21 mouse cellular contexts compared by ENCODE assay signal in genomic region chr10:122069153-122069552, GRCm38 (mm10). TPM values are rescaled to one million over a fixed set of nuclear protein-coding genes. Genes with fewer than 3 reads are reported as not detected.
DNase-seq lines count a peak whose midpoint lies in the region; ATAC-seq and TF ChIP-seq lines count a peak whose summit lies in the region.
"Had no signal": no experiment of that assay in that cellular context is flagged by ENCODE, and none has a peak within 500 bp of the region (broad histone marks: within the 10 kb centered on the region; RNA-seq: fewer than 3 reads in every experiment).

No protein-coding gene starts in this region.

- no peaks in the 10 kb centered on the region for H3K36me3 ChIP-seq in kidney, postnatal 0 days (ENCODE audit: insufficient read depth, low read length)
- no peaks in the 10 kb centered on the region for H3K36me3 ChIP-seq in kidney, adult 2 months (ENCODE audit: control insufficient read depth, insufficient read depth, low read length)
- H3K36me3 ChIP-seq in midbrain, postnatal 0 days (ENCODE audit: insufficient read depth, low read length) = no peaks in the 10 kb centered on the region
- H3K36me3 ChIP-seq in midbrain, embryonic 13.5 days = no peaks in the 10 kb centered on the region
- no peaks in the 10 kb centered on the region for H3K36me3 ChIP-seq in thymus, adult 2 months (ENCODE audit: control insufficient read depth, insufficient read depth, low read length)
- H3K36me3 ChIP-seq: hindbrain, embryonic 15.5 days; midbrain, embryonic 15.5 days; neural tube, embryonic 13.5 days had no signal

- H3K4me1 ChIP-seq in kidney, postnatal 0 days (replicated peaks; ENCODE audit: insufficient read depth, low read length) = no peaks in the 10 kb centered on the region
- no peaks in the 10 kb centered on the region for H3K4me1 ChIP-seq in kidney, adult 2 months (ENCODE audit: control insufficient read depth, insufficient read depth, low read length)
- H3K4me1 ChIP-seq in midbrain, postnatal 0 days (ENCODE audit: insufficient read depth, low read length) = no peaks in the 10 kb centered on the region
- no peaks in the 10 kb centered on the region for H3K4me1 ChIP-seq in midbrain, embryonic 13.5 days (replicated peaks)
- H3K4me1 ChIP-seq in thymus, adult 2 months (replicated peaks; ENCODE audit: control insufficient read depth, insufficient read depth, low read length) = no peaks in the 10 kb centered on the region
- H3K4me1 ChIP-seq: hindbrain, embryonic 15.5 days; midbrain, embryonic 15.5 days; neural tube, embryonic 13.5 days had no signal

- DNase-seq in frontal cortex, postnatal 14 days (ENCODE audit: low spot score in 2 of 2) = no peak
- no peak for DNase-seq in kidney, postnatal 0 days (ENCODE audit: low spot score)
- no peak for DNase-seq in kidney, adult 2 months
- no peak for DNase-seq in midbrain, postnatal 0 days (ENCODE audit: low spot score)
- DNase-seq in thymus, adult 2 months = no peak
- DNase-seq: adrenal gland, adult 2 months; cerebellum, adult 2 months; cerebellum, postnatal 25 days; embryo, embryonic 11 days; gastrocnemius, postnatal 36 days; kidney, adult 11 months; lung, adult 18-20 months; lung, postnatal 4 days; thymus, postnatal 36 days had no signal

- no peak overlapping the region for H3K4me3 ChIP-seq in kidney, postnatal 0 days (replicated peaks; ENCODE audit: low read depth, low read length)
- H3K4me3 ChIP-seq in kidney, adult 2 months (ENCODE audit: insufficient read depth, low read depth, low read length) = no peak overlapping the region
- no peak overlapping the region for H3K4me3 ChIP-seq in midbrain, postnatal 0 days (ENCODE audit: low read depth, low read length)
- no peak overlapping the region for H3K4me3 ChIP-seq in midbrain, embryonic 13.5 days (replicated peaks)
- no peak overlapping the region for H3K4me3 ChIP-seq in thymus, adult 2 months (ENCODE audit: control insufficient read depth, insufficient read depth, low read length)
- H3K4me3 ChIP-seq: hindbrain, embryonic 15.5 days; midbrain, embryonic 15.5 days; myocyte; neural tube, embryonic 13.5 days had no signal

- TF ChIP-seq CTCF in kidney, postnatal 0 days (IDR thresholded peaks at IDR 0.05; ENCODE audit: low read depth) = peak; percentile 55
- TF ChIP-seq CTCF in kidney, adult 2 months (conservative IDR thresholded peaks at IDR 0.05; ENCODE audit: insufficient read depth, insufficient read length, low read depth, low read length) = no peak
- TF ChIP-seq CTCF in midbrain, postnatal 0 days (IDR thresholded peaks at IDR 0.05) = peak; percentile 62
- no peak for TF ChIP-seq CTCF in thymus, adult 2 months (IDR thresholded peaks at IDR 0.05; ENCODE audit: borderline replicate concordance, control insufficient read depth, extremely low read depth, insufficient read depth, low read length, poor library complexity)

- H3K27ac ChIP-seq in kidney, postnatal 0 days = no peak overlapping the region
- H3K27ac ChIP-seq in kidney, adult 2 months (ENCODE audit: insufficient read depth, low read depth, low read length) = no peak overlapping the region
- H3K27ac ChIP-seq in midbrain, postnatal 0 days (ENCODE audit: low read depth, low read length) = no peak overlapping the region
- H3K27ac ChIP-seq in midbrain, embryonic 13.5 days = no peak overlapping the region
- no peak overlapping the region for H3K27ac ChIP-seq in thymus, adult 2 months (ENCODE audit: control insufficient read depth, insufficient read depth, low read length)
- H3K27ac ChIP-seq: hindbrain, embryonic 15.5 days; midbrain, embryonic 15.5 days; neural tube, embryonic 13.5 days had no signal

- no peak overlapping the region for H3K4me2 ChIP-seq in kidney, postnatal 0 days (ENCODE audit: low read length)
- H3K4me2 ChIP-seq in midbrain, postnatal 0 days (ENCODE audit: low read depth, low read length, poor library complexity, severe bottlenecking) = no peak overlapping the region
- no peak overlapping the region for H3K4me2 ChIP-seq in midbrain, embryonic 13.5 days (replicated peaks)
- H3K4me2 ChIP-seq: hindbrain, embryonic 15.5 days; midbrain, embryonic 15.5 days; neural tube, embryonic 13.5 days had no signal

- no peaks in the 10 kb centered on the region for H3K9me3 ChIP-seq in kidney, postnatal 0 days (replicated peaks; ENCODE audit: low read length)
- H3K9me3 ChIP-seq in midbrain, postnatal 0 days (ENCODE audit: low read length) = no peaks in the 10 kb centered on the region
- no peaks in the 10 kb centered on the region for H3K9me3 ChIP-seq in midbrain, embryonic 13.5 days
- H3K9me3 ChIP-seq: hindbrain, embryonic 15.5 days; midbrain, embryonic 15.5 days; neural tube, embryonic 13.5 days had no signal

- H3K9ac ChIP-seq in kidney, postnatal 0 days (ENCODE audit: low read depth, low read length) = no peak overlapping the region
- no peak overlapping the region for H3K9ac ChIP-seq in midbrain, postnatal 0 days (replicated peaks; ENCODE audit: low read length, poor library complexity, severe bottlenecking)
- no peak overlapping the region for H3K9ac ChIP-seq in midbrain, embryonic 13.5 days (replicated peaks)
- H3K9ac ChIP-seq: hindbrain, embryonic 15.5 days; midbrain, embryonic 15.5 days; neural tube, embryonic 13.5 days had no signal

- no peaks in the 10 kb centered on the region for H3K27me3 ChIP-seq in kidney, postnatal 0 days (ENCODE audit: insufficient read depth, low read length)
- H3K27me3 ChIP-seq in kidney, adult 2 months (replicated peaks; ENCODE audit: control insufficient read depth, insufficient read depth, low read length) = no peaks in the 10 kb centered on the region
- H3K27me3 ChIP-seq in midbrain, postnatal 0 days (ENCODE audit: insufficient read depth, low read length) = no peaks in the 10 kb centered on the region
- no peaks in the 10 kb centered on the region for H3K27me3 ChIP-seq in midbrain, embryonic 13.5 days
- H3K27me3 ChIP-seq in thymus, adult 2 months (ENCODE audit: control insufficient read depth, insufficient read depth, low read length) = no peaks in the 10 kb centered on the region
- H3K27me3 ChIP-seq: hindbrain, embryonic 15.5 days; midbrain, embryonic 15.5 days; neural tube, embryonic 13.5 days had no signal

- no peak for TF ChIP-seq POLR2A in kidney, adult 2 months (IDR thresholded peaks at IDR 0.05; ENCODE audit: low read depth, low read length)
- TF ChIP-seq POLR2A in thymus, adult 2 months (IDR thresholded peaks at IDR 0.05; ENCODE audit: control insufficient read depth, extremely low read depth, insufficient read depth, low read length, poor library complexity) = no peak

- peak; percentile 78 for ATAC-seq in frontal cortex, adult (ENCODE audit: low TSS enrichment)
- ATAC-seq in kidney, postnatal 0 days (replicated peaks; ENCODE audit: low FRiP score, low read depth) = no peak
- no peak for ATAC-seq in midbrain, postnatal 0 days (ENCODE audit: low FRiP score)
- ATAC-seq in midbrain, embryonic 13.5 days = no peak
- ATAC-seq: forebrain, embryonic 14.5 days; midbrain, embryonic 15.5 days had no signal

RNA-seq across cellular contexts. Expression of gene Srgap1, which starts 22.0 kb away (rescaled TPM):
- polyA plus RNA-seq in kidney, postnatal 0 days (2015; fragmentation: Nextera tagmentation; extraction: Ambion mirVana) = 10.2 and 13.1 TPM in 2 replicates
- polyA plus RNA-seq in kidney, adult 2 months (2012; rRNA removed) = 3.3 and 3.4 TPM in 2 replicates
- total RNA-seq in midbrain, postnatal 0 days (2014; rRNA removed) = 31.0 and 31.1 TPM in 2 replicates
- 21.6 and 28.5 TPM in 2 replicates for polyA plus RNA-seq in midbrain, postnatal 0 days (2015; fragmentation: Nextera tagmentation; extraction: Ambion mirVana)
- polyA plus RNA-seq in midbrain, embryonic 13.5 days (2015; fragmentation: Nextera tagmentation; extraction: Ambion mirVana) = 40.1 and 40.9 TPM in 2 replicates
- polyA plus RNA-seq in thymus, adult 2 months (2012; rRNA removed) = 1.0 and 1.2 TPM in 2 replicates

RNA-seq across cellular contexts. Expression of gene Rxylt1, which starts 28.0 kb away (rescaled TPM):
- 72.1 and 75.5 TPM in 2 replicates for polyA plus RNA-seq in kidney, postnatal 0 days (2015; fragmentation: Nextera tagmentation; extraction: Ambion mirVana)
- 4.3 and 6.5 TPM in 2 replicates for polyA plus RNA-seq in kidney, adult 2 months (2012; rRNA removed)
- total RNA-seq in midbrain, postnatal 0 days (2014; rRNA removed) = 24.4 and 31.8 TPM in 2 replicates
- 48.9 and 54.9 TPM in 2 replicates for polyA plus RNA-seq in midbrain, postnatal 0 days (2015; fragmentation: Nextera tagmentation; extraction: Ambion mirVana)
- 30.7 and 32.1 TPM in 2 replicates for polyA plus RNA-seq in midbrain, embryonic 13.5 days (2015; fragmentation: Nextera tagmentation; extraction: Ambion mirVana)
- polyA plus RNA-seq in thymus, adult 2 months (2012; rRNA removed) = 4.0 and 4.6 TPM in 2 replicates

Comparison
In these comparisons a context has a peak if more than half of its experiments do, and no peak if none do; other contexts are left out.
1. CTCF ChIP-seq: peak in kidney, postnatal 0 days (single experiment) and midbrain, postnatal 0 days (single experiment); none in kidney, adult 2 months (single experiment) and thymus, adult 2 months (single experiment).